Mouse (Mus musculus): ENCODE measurements around the gene Olfr63. TPM values are rescaled to one million over a fixed set of nuclear protein-coding genes. Genes with fewer than 3 reads are reported as not detected.

Olfr63 gene
- not detected for polyA plus RNA-seq (2012; fragmentation: generic; extraction: Trizol)

GRCm38 (mm10) chr17:33264376-33264775 is at the start of gene Olfr63:
TSS of gene Olfr63 (plus strand) at chr17:33264676.

GRCm38 (mm10) chr17:33221590-33221989 is 42.9 kb upstream of the Olfr63 start, which contains the start of gene Olfr1564:
TSS of gene Olfr1564 (minus strand) at chr17:33221690.

GRCm38 (mm10) chr17:33254530-33255318 is 9.8 kb upstream of the Olfr63 start, which contains the start of gene Zfp955a:
TSS of gene Zfp955a (minus strand) at chr17:33255145.

GRCm38 (mm10) chr17:33289039-33289875 is 24.8 kb downstream of the Olfr63 start, which contains the start of gene Zfp955b:
TSS of gene Zfp955b (plus strand) at chr17:33289544.

Other genes with a start within 250 kb of the Olfr63 start
- 1 to 10 TPM in 1 of 2 experiments, under 1 TPM in 1; 0.06 to 1.1 TPM for gene Zfp763, start 231.3 kb upstream of the Olfr63 start, polyA plus RNA-seq (2012; fragmentation: generic; extraction: Trizol)
- not detected for gene 4921501E09Rik, start 196.6 kb upstream of the Olfr63 start, polyA plus RNA-seq (2012; fragmentation: generic; extraction: Trizol)
- gene Zfp563, start 175.4 kb upstream of the Olfr63 start, polyA plus RNA-seq (2012; fragmentation: generic; extraction: Trizol): 1 to 10 TPM in 1 of 2 experiments, under 1 TPM in 1; 0.08 to 1.9 TPM
- gene Morc2b, start 125.0 kb upstream of the Olfr63 start, polyA plus RNA-seq (2012; fragmentation: generic; extraction: Trizol): under 1 TPM in 1 of 2 experiments, not detected in 1; 0.08 TPM
- not detected for gene Olfr55, start 96.2 kb upstream of the Olfr63 start, polyA plus RNA-seq (2012; fragmentation: generic; extraction: Trizol)
- not detected for gene Olfr239, start 73.4 kb upstream of the Olfr63 start, polyA plus RNA-seq (2012; fragmentation: generic; extraction: Trizol)
- under 1 TPM in 1 of 2 experiments, not detected in 1; 0.01 TPM for gene Olfr1564, start 43.0 kb upstream of the Olfr63 start, polyA plus RNA-seq (2012; fragmentation: generic; extraction: Trizol)
- 1 to 10 TPM in 1 of 2 experiments, under 1 TPM in 1; 0.07 to 2.1 TPM for gene Zfp955a, start 9.5 kb upstream of the Olfr63 start, polyA plus RNA-seq (2012; fragmentation: generic; extraction: Trizol)
- gene Zfp955b, start 24.9 kb downstream of the Olfr63 start, polyA plus RNA-seq (2012; fragmentation: generic; extraction: Trizol): 1 to 10 TPM in 1 of 2 experiments, under 1 TPM in 1; 0.09 to 2.3 TPM
- under 1 TPM; 0.07 to 0.86 TPM for gene Zfp81, start 94.2 kb downstream of the Olfr63 start, polyA plus RNA-seq (2012; fragmentation: generic; extraction: Trizol)
- 1 to 10 TPM in 1 of 2 experiments, under 1 TPM in 1; 0.13 to 2.5 TPM for gene Zfp101, start 130.0 kb downstream of the Olfr63 start, polyA plus RNA-seq (2012; fragmentation: generic; extraction: Trizol)
- gene Actl9, start 168.2 kb downstream of the Olfr63 start, polyA plus RNA-seq (2012; fragmentation: generic; extraction: Trizol): under 1 TPM; 0.01 to 0.18 TPM

Measured in C3H10T1/2 (cell line).